Mouse (Mus musculus) lung, postnatal 4 days (tissue): Measurements from ENCODE around the gene Gm42906.

Experiments used
- DNase-seq, 2 experiments: peaks; one replicate each; pipeline ENCODE4 v3.0.0; 2021

Gm42906 gene

DNA sequence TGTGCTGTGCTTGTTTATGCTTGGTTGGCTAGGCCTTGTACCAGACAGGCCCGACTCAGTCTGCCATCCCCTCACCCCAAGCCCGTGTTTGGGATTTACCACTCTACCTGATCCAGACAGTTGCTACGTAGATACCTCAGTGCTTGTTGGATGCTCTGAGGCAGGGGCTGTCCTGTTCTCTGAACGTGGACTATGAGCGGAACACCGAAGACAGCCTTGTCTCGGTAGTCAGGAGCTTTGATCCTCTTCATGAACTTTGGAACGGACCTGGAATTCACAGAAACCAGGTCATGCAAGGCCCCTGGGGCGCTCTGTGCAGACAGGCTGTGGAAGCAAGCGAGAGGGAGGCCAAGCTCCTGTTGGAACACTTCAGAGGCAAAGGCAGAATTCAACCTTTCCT, 368.6 kb downstream of the Gm42906 start:
- DNase-seq: no peak

DNA sequence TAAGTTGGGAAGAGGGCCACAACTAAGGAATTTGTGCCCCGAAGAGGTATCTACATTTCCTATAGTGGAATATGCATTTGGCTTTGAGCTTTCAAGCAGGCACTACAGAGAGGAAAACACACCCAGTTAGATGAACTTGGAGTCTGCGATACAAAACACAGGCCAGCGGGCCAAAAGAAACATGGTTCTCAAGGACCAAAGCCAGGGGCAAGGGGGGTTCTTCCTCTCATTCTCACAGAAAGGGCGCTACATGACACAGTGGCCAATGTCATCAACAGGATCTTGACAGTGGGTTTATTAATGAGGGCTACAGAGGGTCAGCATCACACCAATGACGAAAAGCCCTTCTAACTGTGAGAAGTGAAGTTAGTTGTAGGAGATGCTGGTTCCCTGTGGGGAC, 370.2 kb downstream of the Gm42906 start:
- no peak for DNase-seq

DNA sequence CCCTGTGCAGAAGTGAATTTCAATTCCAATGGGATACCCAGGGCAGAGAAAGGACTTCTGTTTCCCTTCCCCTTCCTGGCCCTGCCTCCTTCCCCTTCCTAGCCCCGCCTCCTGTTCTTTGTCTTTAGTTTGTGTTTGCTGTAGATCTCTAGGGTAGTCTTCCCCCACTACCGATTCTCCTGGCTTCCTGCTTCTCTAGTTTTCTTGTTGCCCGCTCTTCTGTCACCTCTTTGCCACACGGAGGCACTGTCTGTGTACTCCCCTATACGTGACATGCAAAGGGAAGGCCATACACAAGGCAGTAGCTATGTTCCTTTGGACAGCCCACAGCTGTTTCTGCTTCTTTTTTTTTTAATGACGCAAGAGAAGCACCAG, 371.1 kb downstream of the Gm42906 start:
- peak; percentile 59 to 69 for DNase-seq

DNA sequence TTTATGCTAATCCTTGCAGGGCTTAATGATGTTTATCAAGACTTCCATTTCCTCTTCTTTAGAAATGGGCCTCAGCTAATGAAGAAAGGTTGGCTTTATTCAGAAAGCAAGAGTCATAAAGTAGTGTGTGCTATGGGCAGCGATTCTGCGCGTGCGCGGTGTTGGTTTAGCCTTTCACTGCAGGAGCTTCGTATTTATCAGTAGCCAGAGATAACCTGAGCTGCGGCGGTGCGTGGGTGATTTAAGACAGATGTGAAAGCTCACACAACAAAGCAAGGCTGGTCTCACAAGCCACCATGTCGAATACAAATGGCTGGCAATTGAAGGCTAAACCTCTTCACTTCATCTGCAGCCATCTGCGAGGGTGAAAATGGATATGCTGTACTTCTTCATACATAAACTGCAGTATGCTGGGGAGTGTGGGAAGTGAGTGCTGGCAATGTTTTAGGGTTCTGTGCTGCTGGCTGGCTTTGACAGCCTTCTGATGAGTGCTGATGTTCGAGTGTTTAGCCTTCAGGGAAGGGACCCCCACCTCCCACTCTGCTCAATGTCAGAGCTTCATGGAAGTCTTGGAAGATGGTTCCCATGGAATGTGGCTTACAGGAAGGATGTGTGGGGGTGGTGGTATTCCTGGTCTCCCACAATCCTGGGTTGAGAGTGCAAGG, 371.6 kb downstream of the Gm42906 start:
- peak in 1 of 2 experiments; percentile 57 for DNase-seq

- DNase-seq: peak in 1 of 2 experiments; percentile 24
Measured at GRCm38 (mm10) chr5:151055426-151056090, 372.4 kb downstream of the Gm42906 start.

DNA sequence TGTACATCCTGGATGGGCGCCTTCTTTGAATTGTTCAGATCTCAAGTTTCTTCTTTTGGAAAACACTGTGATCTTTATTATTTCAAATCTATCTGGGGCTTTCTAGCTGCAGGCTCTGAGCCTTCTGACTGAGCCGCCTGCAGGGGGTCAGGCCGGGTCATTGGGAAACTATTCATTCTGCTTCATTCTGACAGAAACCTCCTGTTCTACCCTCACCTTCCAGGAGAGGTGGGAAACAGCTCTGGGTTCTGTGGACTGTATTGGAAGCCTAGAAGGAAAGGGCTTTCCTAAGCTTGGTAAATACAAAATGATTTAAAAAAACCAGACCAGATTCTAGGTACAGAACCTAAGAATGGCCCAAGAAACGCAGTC, 373.2 kb downstream of the Gm42906 start:
- DNase-seq: no peak

GRCm38 (mm10) chr5:151054100-151054742, 373.7 kb downstream of the Gm42906 start:
- peak in 1 of 2 experiments; percentile 50 for DNase-seq

- DNase-seq: no peak
Measured at GRCm38 (mm10) chr5:151053190-151053589, 374.8 kb downstream of the Gm42906 start.

DNA sequence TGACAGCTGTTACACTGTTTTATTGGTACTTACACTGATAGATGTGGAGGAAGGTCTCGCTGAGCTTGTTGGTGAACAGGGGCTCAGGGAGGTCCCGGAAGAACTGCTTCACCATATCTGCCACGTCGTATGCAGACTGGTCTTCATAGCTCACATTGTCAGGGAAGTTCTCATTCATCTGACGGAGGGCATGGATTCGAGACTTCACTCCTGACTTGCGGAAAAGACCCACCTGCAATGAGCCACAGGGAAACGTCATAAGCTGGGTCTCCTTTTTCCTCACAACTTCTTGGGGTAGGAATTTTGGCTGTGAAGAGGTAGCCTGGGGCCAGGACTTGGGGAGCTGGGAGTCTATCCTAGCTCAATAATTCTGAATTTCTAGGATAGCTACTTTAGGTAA, 375.6 kb downstream of the Gm42906 start:
- DNase-seq: no peak

GRCm38 (mm10) chr5:151047488-151047887, 380.5 kb downstream of the Gm42906 start:
- DNase-seq: peak; percentile 55 to 65

DNA sequence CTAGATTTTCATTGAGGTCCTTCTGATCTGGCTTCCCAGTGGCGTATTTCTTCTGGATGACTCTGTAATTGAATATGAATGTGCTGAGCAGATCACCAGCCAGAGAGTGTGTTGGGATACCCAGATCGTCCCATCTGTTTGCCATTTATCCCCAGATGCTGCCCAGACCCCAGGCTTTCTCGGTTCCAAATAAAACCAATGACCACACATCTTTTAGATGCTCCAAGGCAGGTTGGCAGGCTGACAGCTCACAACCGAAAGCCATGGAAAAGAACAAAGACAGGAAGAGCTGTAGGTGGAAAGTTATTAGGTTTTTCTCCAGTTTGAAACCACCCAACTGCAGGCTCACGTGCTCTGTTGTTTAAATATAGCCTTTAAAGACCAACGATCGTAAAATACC, 381.0 kb downstream of the Gm42906 start:
- peak; percentile 47 to 54 for DNase-seq

DNA sequence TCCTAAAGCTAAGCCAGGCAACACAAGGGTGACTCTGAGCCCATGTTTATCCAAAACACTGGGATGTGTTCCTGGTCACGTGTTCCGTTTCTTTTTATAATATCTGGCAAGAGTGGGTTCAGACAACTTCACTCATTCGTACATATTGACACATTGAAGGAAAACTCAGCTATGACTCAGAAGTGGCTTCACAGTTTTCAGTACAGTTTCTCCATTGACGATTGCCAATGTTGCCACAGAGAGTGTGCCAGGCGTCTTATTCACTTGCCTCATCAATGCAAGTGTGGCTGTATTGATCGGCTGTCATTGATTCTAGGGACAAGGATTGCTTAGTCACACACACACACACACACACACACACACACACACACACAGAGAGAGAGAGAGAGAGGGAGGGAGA, 381.8 kb downstream of the Gm42906 start:
- peak in 1 of 2 experiments; percentile 3 for DNase-seq

GRCm38 (mm10) chr5:151042911-151043310, 385.1 kb downstream of the Gm42906 start:
- no peak for DNase-seq

- no peak for DNase-seq
Measured at GRCm38 (mm10) chr5:151037871-151038270, 390.1 kb downstream of the Gm42906 start.

DNA sequence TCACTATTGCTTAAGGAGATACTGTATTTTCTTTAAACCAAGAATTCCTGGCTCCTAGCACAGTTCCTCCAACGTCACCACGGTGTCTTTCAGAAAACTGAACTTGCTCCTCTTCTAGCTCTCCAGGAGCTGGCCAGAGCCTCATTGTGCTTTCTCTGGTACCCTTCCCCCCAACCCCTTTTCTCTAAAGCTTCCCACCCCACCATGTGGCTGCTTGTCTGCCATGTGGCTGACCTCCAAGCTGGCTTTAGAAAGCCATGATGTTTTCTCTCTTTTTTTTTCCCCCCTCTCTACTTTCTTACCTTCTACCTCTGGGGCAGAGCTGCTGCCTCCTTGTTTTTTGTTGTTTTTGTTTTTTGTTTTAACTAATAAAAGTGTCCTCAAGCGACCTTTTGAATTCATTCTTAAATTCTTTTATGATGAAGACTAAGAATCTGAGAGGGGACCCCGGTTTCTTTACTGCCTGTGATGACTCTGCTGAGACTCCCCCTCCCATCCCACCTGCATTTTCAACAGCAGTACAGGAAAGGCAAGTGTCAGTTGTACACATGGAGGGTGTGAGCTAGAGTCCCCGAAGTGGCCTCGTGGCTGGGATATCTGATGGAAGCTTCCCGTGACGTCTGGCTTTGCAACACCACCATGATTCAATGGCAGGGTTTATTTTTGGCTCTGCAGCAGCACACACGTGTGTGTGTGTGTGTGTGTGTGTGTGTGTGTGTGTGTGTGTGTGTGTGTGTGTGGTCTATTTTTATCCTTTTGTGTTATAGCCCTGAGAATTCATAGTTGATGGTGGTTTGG, 393.0 kb downstream of the Gm42906 start:
- no peak for DNase-seq

- DNase-seq: no peak
Measured at GRCm38 (mm10) chr5:151028906-151029305, 399.1 kb downstream of the Gm42906 start.

GRCm38 (mm10) chr5:151027171-151027570, 400.8 kb downstream of the Gm42906 start:
- DNase-seq: no peak

- no peak for DNase-seq
Measured at GRCm38 (mm10) chr5:151026069-151026468, 401.9 kb downstream of the Gm42906 start.

GRCm38 (mm10) chr5:151024483-151024882, 403.5 kb downstream of the Gm42906 start:
- DNase-seq: no peak

DNA sequence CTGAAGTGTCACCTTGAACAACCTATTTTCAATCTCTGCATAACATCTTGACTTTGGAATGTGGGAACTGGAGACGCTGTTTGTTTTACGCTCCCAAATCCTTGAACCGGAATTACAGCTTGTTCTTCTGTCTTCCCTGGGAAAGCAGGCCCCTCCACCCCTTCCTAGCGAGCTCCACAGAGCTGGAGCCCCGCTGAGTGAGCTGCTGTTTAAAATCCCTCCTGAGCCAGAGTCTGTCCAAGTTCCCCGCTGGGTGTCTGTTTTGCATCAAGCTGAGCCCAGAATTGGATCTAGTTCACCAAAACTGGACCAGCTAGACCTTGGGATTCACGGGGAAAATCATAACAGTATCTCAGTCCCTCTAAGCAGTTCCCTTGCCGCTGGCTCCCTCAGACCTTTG, 404.5 kb downstream of the Gm42906 start:
- DNase-seq: peak; percentile 28 to 42

DNA sequence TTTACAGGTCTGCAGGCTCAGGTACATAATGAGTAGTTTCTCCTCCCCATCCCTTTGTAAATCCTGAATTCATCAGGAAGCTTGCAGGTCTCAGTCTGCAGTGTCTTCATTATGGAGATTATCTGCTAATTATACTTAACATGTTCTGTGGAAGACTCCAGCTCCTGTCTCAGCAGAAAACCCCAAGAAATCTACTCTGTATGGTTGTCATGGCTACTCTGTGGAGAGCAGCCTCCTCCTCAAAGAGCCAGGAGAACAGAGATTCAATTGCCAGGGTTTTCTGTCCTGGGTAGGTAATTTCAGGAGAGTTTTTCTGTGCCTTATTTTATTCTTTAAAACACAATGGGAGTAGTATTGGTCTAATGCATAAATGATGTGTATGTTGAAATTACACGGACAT, 405.0 kb downstream of the Gm42906 start:
- DNase-seq: no peak

GRCm38 (mm10) chr5:151022026-151022425, 405.9 kb downstream of the Gm42906 start:
- DNase-seq: no peak

GRCm38 (mm10) chr5:151020831-151021230, 407.1 kb downstream of the Gm42906 start:
- DNase-seq: peak in 1 of 2 experiments; percentile 32
